Mouse (Mus musculus): ENCODE measurements around the gene Idi1. TPM values are rescaled to one million over a fixed set of nuclear protein-coding genes. Genes with fewer than 3 reads are reported as not detected.

The Idi1 gene
- total and polyA plus RNA-seq, 2 experiments, result 52.6 to 228 TPM

GRCm38 (mm10) chr13:8860861-8861260, 24.4 kb upstream of the Idi1 start:
- Histone ChIP-seq H3K4me3 (ENCODE audit: insufficient read depth, low read depth, low read length) (no peak overlapping the region), H3K27me3 (ENCODE audit: control insufficient read depth, insufficient read depth, low read length) (no peaks in the 10 kb centered on the region), H3K9ac (ENCODE audit: low read depth, low read length) (no peak overlapping the region), H3K36me3 (ENCODE audit: control insufficient read depth, insufficient read depth, low read length) (peaks cover 14% of the 10 kb centered on the region), H3K4me1 (ENCODE audit: control insufficient read depth, insufficient read depth, low read length) (peaks cover 14% of the 10 kb centered on the region), H3K27ac (replicated peaks; ENCODE audit: insufficient read depth, low read depth, low read length) (no peak overlapping the region), H3K79me2 (ENCODE audit: control insufficient read depth, insufficient read depth, low read length) (peaks cover 8% of the 10 kb centered on the region; the same call in 1 of the 2 replicates)
- TF ChIP-seq POLR2A (IDR thresholded peaks at IDR 0.05; ENCODE audit: extremely low read depth, insufficient read depth, low read length), result no peak
- TF ChIP-seq CTCF (IDR thresholded peaks at IDR 0.05; ENCODE audit: low read depth, low read length), result no peak
- WGBS, result 91% methylated on average over 9 of the region's 9 CpGs
- DNase-seq (ENCODE audit: extremely low read depth, low read depth, low spot score), result no peak

GRCm38 (mm10) chr13:8864990-8865389, 20.3 kb upstream of the Idi1 start:
- TF ChIP-seq CTCF (IDR thresholded peaks at IDR 0.05; ENCODE audit: low read depth, low read length) (no peak), POLR2A (IDR thresholded peaks at IDR 0.05; ENCODE audit: extremely low read depth, insufficient read depth, low read length) (no peak)
- Histone ChIP-seq H3K36me3 (ENCODE audit: control insufficient read depth, insufficient read depth, low read length) (peaks cover 5% of the 10 kb centered on the region; the same call in 1 of the 2 replicates), H3K4me3 (ENCODE audit: insufficient read depth, low read depth, low read length) (no peak overlapping the region), H3K27ac (replicated peaks; ENCODE audit: insufficient read depth, low read depth, low read length) (peak overlapping the region; percentile 44; the same call in 1 of the 2 replicates), H3K79me2 (ENCODE audit: control insufficient read depth, insufficient read depth, low read length) (peaks cover 10% of the 10 kb centered on the region; the same call in 1 of the 2 replicates), H3K27me3 (ENCODE audit: control insufficient read depth, insufficient read depth, low read length) (no peaks in the 10 kb centered on the region), H3K4me1 (ENCODE audit: control insufficient read depth, insufficient read depth, low read length) (peaks cover 15% of the 10 kb centered on the region), H3K9ac (ENCODE audit: low read depth, low read length) (no peak overlapping the region)
- 60% methylated on average over 3 of the region's 3 CpGs for WGBS
- DNase-seq (ENCODE audit: extremely low read depth, low read depth, low spot score), result no peak

- Histone ChIP-seq H3K27ac (replicated peaks; ENCODE audit: insufficient read depth, low read depth, low read length) (no peak overlapping the region), H3K9ac (ENCODE audit: low read depth, low read length) (no peak overlapping the region), H3K79me2 (ENCODE audit: control insufficient read depth, insufficient read depth, low read length) (peaks cover 11% of the 10 kb centered on the region; the same call in 1 of the 2 replicates), H3K4me3 (ENCODE audit: insufficient read depth, low read depth, low read length) (no peak overlapping the region), H3K36me3 (ENCODE audit: control insufficient read depth, insufficient read depth, low read length) (no peaks in the 10 kb centered on the region), H3K4me1 (ENCODE audit: control insufficient read depth, insufficient read depth, low read length) (peaks cover 16% of the 10 kb centered on the region), H3K27me3 (ENCODE audit: control insufficient read depth, insufficient read depth, low read length) (no peaks in the 10 kb centered on the region)
- WGBS, result 84% methylated on average over 7 of the region's 7 CpGs
- DNase-seq (ENCODE audit: extremely low read depth, low read depth, low spot score), result no peak
- no peak for TF ChIP-seq POLR2A (IDR thresholded peaks at IDR 0.05; ENCODE audit: extremely low read depth, insufficient read depth, low read length)
- no peak for TF ChIP-seq CTCF (IDR thresholded peaks at IDR 0.05; ENCODE audit: low read depth, low read length)
These were observed 18.7 kb upstream of the Idi1 start for GRCm38 (mm10) chr13:8866612-8867011.

- 47% methylated on average over 5 of the region's 5 CpGs for WGBS
These were observed 15.6 kb upstream of the Idi1 start for GRCm38 (mm10) chr13:8869578-8870157.

GRCm38 (mm10) chr13:8870160-8870509, 15.2 kb upstream of the Idi1 start:
- peak overlapping the region; percentile 79 for H3K9ac ChIP-seq (ENCODE audit: low read depth, low read length)
- peaks cover 7% of the 10 kb centered on the region; the same call in 1 of the 2 replicates for H3K79me2 ChIP-seq (ENCODE audit: control insufficient read depth, insufficient read depth, low read length)
- no peaks in the 10 kb centered on the region for H3K27me3 ChIP-seq (ENCODE audit: control insufficient read depth, insufficient read depth, low read length)
- TF ChIP-seq POLR2A (IDR thresholded peaks at IDR 0.05; ENCODE audit: extremely low read depth, insufficient read depth, low read length) (no peak), CTCF (IDR thresholded peaks at IDR 0.05; ENCODE audit: low read depth, low read length) (no peak)
- under 1% methylated on average over 9 of the region's 9 CpGs for WGBS
- no peak overlapping the region for H3K27ac ChIP-seq (replicated peaks; ENCODE audit: insufficient read depth, low read depth, low read length)
- H3K4me1 ChIP-seq (ENCODE audit: control insufficient read depth, insufficient read depth, low read length), result peaks cover 6% of the 10 kb centered on the region; the same call in 1 of the 2 replicates
- H3K4me3 ChIP-seq (ENCODE audit: insufficient read depth, low read depth, low read length), result peak overlapping the region; percentile 79
- peak; percentile 29 for DNase-seq (ENCODE audit: extremely low read depth, low read depth, low spot score)
- H3K36me3 ChIP-seq (ENCODE audit: control insufficient read depth, insufficient read depth, low read length), result no peaks in the 10 kb centered on the region

More at GRCm38 (mm10) chr13:8869578-8870157, 15.6 kb upstream of the Idi1 start:
- H3K79me2 ChIP-seq (ENCODE audit: control insufficient read depth, insufficient read depth, low read length), result peaks cover 10% of the 10 kb centered on the region; the same call in 1 of the 2 replicates
- H3K36me3 ChIP-seq (ENCODE audit: control insufficient read depth, insufficient read depth, low read length), result no peaks in the 10 kb centered on the region
- peak overlapping the region; percentile 79; the same call in 1 of the 2 replicates for H3K4me3 ChIP-seq (ENCODE audit: insufficient read depth, low read depth, low read length)
- no peak overlapping the region for H3K9ac ChIP-seq (ENCODE audit: low read depth, low read length)
- no peak for DNase-seq (ENCODE audit: extremely low read depth, low read depth, low spot score)
- H3K4me1 ChIP-seq (ENCODE audit: control insufficient read depth, insufficient read depth, low read length), result peaks cover 11% of the 10 kb centered on the region
- TF ChIP-seq CTCF (IDR thresholded peaks at IDR 0.05; ENCODE audit: low read depth, low read length), result no peak
- TF ChIP-seq POLR2A (IDR thresholded peaks at IDR 0.05; ENCODE audit: extremely low read depth, insufficient read depth, low read length), result no peak
- H3K27ac ChIP-seq (replicated peaks; ENCODE audit: insufficient read depth, low read depth, low read length), result no peak overlapping the region
- H3K27me3 ChIP-seq (ENCODE audit: control insufficient read depth, insufficient read depth, low read length), result no peaks in the 10 kb centered on the region

All from liver, adult 2 months (tissue).